Mouse (Mus musculus) bone marrow, adult 2 months (tissue): ENCODE measurements around the gene Arhgap15. TPM values are rescaled to one million over a fixed set of nuclear protein-coding genes. Genes with fewer than 3 reads are reported as not detected.

ENCODE experiments used
- H3K27ac ChIP-seq: fragments of 200-500 bp; 2 replicates; pipeline ENCODE4 v1.5.1; 2012; ENCODE audit warnings: low read depth, mild to moderate bottlenecking, control low read depth, inconsistent platforms, low read length; ENCODE audit not compliant: control insufficient read depth, poor library complexity, insufficient read depth
- H3K4me1 ChIP-seq: fragments of 200-500 bp; 2 replicates; pipeline ENCODE4 v1.6.1; 2011; ENCODE audit warnings: low read length; ENCODE audit not compliant: control insufficient read depth, insufficient read depth
- H3K4me3 ChIP-seq: fragments of 200-500 bp; replicated peaks from 2 replicates; pipeline ENCODE3; 2011; ENCODE audit warnings: mild to moderate bottlenecking, low read depth, low read length, control low read depth; ENCODE audit not compliant: control insufficient read depth
- CTCF ChIP-seq: fragments of 200-500 bp; IDR thresholded peaks from 2 replicates; pipeline ENCODE4 v1.5.1; 2011; ENCODE audit warnings: low read length, control low read depth; ENCODE audit not compliant: control insufficient read depth, insufficient read depth
- POLR2A ChIP-seq: fragments of 200-500 bp; IDR thresholded peaks from 2 replicates; pipeline ENCODE4 v1.6.1; 2011; ENCODE audit warnings: low read depth, mild to moderate bottlenecking, control low read depth, low read length, borderline replicate concordance; ENCODE audit not compliant: control insufficient read depth
- WGBS: fragments of 180-500 bp; shearing (Covaris S2); methylation state at CpG from one replicate; pipeline ENCODE4 v1.1.7; 2018; 5-methylcytosine and 5-hydroxymethylcytosine counted together
- polyA plus RNA-seq: library from polyadenylated mRNA; stranded (reverse); fragments of >200 nt; gene quantifications from 2 replicates; pipeline ENCODE4 v1.2.4, GENCODE M21; 2011; ENCODE audit warnings: low replicate concordance; ENCODE audit not compliant: missing spikeins, insufficient read depth, insufficient read length

Arhgap15 gene
- polyA plus RNA-seq, 1 experiment = 14.5 TPM

DNA sequence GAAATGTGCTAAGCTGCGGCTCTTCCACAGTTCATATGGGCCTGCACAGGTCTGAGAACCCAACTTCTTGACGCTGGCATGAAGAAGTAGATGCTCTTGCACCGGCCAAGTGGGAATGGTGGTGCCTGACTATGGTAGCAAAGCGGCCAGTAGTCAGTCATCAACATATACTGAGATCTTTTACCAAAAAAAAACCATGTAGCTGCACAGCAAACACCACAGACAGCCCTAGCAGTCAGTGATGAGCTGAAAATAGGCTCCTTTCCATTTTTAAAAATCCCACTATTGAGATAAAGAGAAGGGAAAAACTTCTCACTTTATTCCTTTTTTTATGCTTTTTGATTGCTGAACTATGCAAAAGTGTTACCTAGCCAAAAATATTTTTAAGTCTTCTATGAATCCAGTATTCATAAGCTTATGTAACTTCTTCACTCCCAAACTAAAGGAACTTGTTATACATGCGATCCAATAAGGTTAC lies 175.3 kb downstream of the Arhgap15 start:
- TF ChIP-seq POLR2A (no peak), CTCF (no peak)
- Histone ChIP-seq H3K4me3 (no peak overlapping the region), H3K4me1 (no peaks in the 10 kb centered on the region), H3K27ac (no peak overlapping the region)
- 87% methylated on average over 5 of the region's 5 CpGs for WGBS

DNA sequence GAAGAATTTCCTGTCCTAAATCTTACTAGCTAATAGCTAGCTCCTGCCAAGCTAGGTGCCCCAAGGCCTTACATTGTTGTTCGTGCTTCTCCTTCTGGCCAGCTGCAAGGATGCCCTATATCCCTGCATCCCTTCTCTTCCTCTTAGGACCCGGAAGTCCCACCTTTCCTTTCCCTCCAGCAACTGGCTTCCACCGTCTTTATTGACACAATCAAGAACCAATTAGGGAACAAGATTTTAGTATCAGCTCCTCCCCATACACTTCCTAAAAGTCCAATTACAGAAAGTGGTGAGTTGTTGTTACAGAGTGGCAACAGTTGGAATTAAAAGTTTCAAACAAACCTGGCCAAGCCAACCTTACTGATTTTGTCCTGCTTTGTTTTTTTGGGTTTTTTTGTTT lies 183.1 kb downstream of the Arhgap15 start:
- no peak for TF ChIP-seq POLR2A
- no peak for TF ChIP-seq CTCF
- 84% methylated on average over 3 of the region's 3 CpGs for WGBS
- Histone ChIP-seq H3K4me3 (no peak overlapping the region), H3K4me1 (no peaks in the 10 kb centered on the region), H3K27ac (no peak overlapping the region)

DNA sequence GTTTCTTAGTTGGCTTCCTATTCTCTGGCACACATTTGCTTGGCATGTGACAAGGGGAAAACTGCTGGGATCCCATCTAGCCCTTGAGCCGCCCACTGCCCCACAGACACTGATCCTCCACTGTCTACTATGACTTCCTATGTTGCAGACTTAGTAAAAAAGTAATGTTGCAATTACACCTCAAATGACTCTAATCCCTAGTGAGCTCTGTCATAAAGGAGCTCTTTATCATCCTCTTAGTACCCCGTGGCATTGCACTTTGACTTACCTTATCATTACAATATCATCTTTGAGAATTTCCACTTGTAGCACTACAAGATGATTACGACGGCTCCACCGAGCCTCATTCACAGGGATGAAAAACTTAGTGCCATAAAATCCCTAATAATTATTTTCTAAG lies 190.6 kb downstream of the Arhgap15 start:
- WGBS = 83% methylated on average over 5 of the region's 5 CpGs
- TF ChIP-seq POLR2A (no peak), CTCF (no peak)
- H3K4me3 ChIP-seq = no peak overlapping the region
- H3K4me1 ChIP-seq = no peaks in the 10 kb centered on the region
- H3K27ac ChIP-seq = no peak overlapping the region

DNA sequence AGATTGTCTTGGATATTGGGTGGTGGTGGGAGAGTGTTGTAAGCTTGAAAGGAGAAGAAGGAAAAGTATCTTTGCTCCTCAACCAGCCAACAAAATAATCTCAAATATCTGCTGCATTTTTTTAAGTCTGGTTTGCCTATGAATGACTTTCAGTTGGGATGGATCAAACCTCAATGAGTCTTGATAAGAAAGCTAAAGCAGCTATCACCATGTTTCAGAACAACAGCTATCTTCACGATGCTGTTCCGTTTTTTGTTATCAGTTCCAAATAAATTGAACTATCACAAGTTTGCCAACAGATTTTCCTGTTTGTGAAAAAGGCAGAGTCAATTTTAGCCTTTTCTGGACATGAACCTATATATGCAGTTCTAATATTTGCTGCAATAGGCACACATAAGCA lies 197.1 kb downstream of the Arhgap15 start:
- Histone ChIP-seq H3K4me3 (no peak overlapping the region), H3K27ac (no peak overlapping the region), H3K4me1 (no peaks in the 10 kb centered on the region)
- WGBS = 61% methylated on average over 2 of the region's 2 CpGs
- no peak for TF ChIP-seq POLR2A
- no peak for TF ChIP-seq CTCF

DNA sequence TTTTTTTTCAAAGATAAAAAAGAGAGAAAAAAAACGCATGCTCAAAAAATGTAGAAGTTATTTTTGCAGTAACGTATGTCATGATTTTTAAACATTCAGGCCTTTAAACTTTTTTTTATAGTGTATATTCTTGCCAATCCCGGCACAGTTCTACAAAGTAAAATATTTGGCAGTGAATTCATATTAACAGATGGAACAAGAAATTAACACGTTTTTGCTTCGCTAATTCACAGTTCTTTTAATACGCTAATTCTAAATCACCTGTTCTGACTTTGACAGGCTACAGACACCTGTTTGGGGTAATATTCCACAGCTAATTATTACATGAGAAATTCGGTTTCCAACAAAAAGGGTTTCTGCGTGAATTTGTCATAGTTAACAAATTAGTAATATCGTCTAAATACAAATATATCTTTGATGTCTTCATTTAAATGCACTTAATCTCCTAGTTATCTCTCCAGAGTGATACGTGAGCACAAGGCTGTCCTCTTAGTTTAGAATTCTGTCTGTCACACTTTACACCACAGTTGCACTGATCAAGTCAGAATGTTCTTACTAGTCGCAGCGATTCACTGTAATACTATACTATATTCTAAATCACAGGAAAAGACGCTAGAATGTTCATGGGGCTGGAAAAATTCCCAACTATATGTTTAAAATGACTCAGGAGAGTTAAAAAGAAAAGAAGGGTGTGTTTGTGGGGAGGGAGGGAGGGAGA lies 201.3 kb downstream of the Arhgap15 start:
- no peak overlapping the region for H3K4me3 ChIP-seq
- 90% methylated on average over 13 of the region's 13 CpGs for WGBS
- no peak for TF ChIP-seq CTCF
- H3K27ac ChIP-seq = no peak overlapping the region
- no peaks in the 10 kb centered on the region for H3K4me1 ChIP-seq

DNA sequence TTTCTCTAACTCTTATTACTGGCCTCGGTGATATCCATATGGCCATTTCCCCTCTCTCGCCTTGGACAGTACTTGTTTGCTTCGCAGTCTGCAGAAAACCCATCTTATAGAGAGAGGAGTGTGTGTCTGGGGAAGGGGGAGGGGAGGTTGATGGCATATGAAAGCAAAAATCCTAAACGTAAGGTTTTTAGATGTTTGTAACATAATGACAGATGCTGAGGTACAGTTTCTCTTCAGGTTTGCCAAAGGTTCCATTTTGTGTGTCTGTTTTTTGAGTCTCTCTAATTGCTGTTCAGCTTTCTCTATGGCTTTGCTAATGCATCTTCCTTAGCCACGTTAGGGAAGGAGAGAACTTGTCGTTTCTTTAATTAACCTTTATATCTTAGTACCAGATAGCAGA lies 202.1 kb downstream of the Arhgap15 start:
- H3K4me3 ChIP-seq = no peak overlapping the region
- TF ChIP-seq CTCF (no peak), POLR2A (no peak)
- WGBS = 79% methylated on average over 6 of the region's 6 CpGs
- no peaks in the 10 kb centered on the region for H3K4me1 ChIP-seq
- H3K27ac ChIP-seq = no peak overlapping the region

DNA sequence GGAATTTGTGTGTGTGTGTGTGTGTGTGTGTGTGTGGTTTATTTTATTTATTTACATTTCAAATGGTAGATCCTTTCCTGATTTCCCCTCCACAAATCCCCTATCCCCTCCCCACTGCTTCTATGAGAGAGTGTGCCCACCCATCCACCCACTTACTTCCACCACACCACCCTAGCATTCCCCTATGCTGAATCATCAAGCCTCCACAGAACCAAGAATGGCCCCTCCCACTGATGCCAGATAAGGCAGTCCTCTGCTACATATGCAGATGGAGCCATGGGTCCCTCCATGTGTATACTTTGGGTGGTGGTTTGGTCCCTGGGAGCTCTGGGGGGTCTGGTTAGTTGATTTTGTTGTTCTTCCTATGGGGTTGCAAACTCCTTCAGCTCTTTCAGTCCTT lies 210.6 kb downstream of the Arhgap15 start:
- Histone ChIP-seq H3K4me1 (no peaks in the 10 kb centered on the region), H3K4me3 (no peak overlapping the region), H3K27ac (no peak overlapping the region)
- no peak for TF ChIP-seq CTCF
- TF ChIP-seq POLR2A = no peak

DNA sequence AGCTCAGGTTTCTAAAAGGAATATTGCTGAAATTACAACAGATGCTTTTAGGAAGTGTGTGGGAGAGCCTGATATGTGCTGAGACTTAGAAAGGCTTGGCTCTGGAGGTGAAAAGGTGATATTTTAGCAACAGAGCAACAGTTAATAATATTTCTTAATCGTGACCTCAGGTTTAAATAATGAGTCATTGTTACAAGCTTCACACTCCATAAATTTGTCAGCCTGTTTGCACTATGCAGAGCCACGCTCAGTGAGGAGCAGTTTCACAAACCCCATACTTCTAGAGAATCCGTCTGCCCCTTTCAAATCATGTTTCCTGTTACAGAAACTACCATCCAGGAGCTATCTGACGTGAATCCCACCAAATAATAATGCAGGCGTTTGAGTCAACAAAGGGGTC lies 213.8 kb downstream of the Arhgap15 start:
- H3K4me1 ChIP-seq = no peaks in the 10 kb centered on the region
- TF ChIP-seq CTCF = no peak
- TF ChIP-seq POLR2A = no peak
- no peak overlapping the region for H3K27ac ChIP-seq
- no peak overlapping the region for H3K4me3 ChIP-seq
- WGBS = 79% methylated on average over 5 of the region's 5 CpGs

DNA sequence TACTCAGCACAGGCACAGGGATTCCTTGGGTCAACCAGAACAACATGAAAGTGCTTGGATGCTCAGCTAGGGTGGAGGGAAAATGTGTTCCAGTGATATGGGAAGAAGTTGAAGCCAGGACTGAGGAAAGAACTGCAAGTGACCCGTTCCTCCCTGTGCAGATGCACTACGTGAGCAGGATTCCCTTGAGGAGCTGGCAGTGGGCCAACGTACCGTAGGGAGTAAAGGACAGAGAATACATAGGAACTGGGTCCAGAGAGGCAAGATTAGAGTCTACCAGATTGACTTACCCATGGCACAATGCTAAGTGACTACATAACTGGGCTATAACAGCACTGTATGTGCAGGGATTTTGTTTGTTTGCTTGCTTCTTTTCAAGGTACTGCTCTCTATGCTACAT lies 220.0 kb downstream of the Arhgap15 start:
- no peak for TF ChIP-seq CTCF
- no peak for TF ChIP-seq POLR2A

More for the DNA sequence above, 220.0 kb downstream of the Arhgap15 start:
- Histone ChIP-seq H3K27ac (no peak overlapping the region), H3K4me3 (no peak overlapping the region), H3K4me1 (no peaks in the 10 kb centered on the region)
- 91% methylated on average over 4 of the region's 4 CpGs for WGBS
